Mouse (Mus musculus): ENCODE measurements around the gene Vipr1. TPM values are rescaled to one million over a fixed set of nuclear protein-coding genes. Genes with fewer than 3 reads are reported as not detected.

The Vipr1 gene
- polyA plus RNA-seq, 1 experiment from 2014 or later: 0.17 TPM

DNA sequence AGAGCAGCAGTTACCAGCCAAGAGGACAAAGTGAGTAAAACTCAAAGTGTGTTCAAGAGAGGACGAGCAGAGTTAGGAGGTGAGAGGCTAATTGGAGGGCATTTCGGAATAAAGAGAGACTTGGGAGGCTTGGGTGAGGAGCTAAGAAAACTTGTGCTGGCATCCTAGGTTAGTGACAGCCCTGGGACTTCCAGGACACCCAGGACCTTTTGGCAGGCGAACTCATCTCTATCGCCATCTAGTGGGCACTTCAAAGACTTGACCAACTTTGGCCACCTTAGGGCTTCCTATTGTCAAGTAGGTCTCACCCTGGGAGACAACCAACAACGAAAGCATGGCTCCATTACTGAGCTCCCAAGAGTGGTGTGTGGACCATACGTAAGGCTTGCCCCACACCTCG is 28.8 kb downstream of the Vipr1 start:
- no peaks in the 10 kb centered on the region for H3K36me3 ChIP-seq (ENCODE audit: insufficient read depth, low read length)
- H3K4me1 ChIP-seq (replicated peaks; ENCODE audit: insufficient read depth, low read length): peaks cover 5% of the 10 kb centered on the region
- H3K27me3 ChIP-seq (ENCODE audit: insufficient read depth, low read length): peaks cover 13% of the 10 kb centered on the region
- H3K4me3 ChIP-seq (replicated peaks; ENCODE audit: low read depth, low read length): no peak overlapping the region
- H3K4me2 ChIP-seq (ENCODE audit: low read length): no peak overlapping the region
- H3K27ac ChIP-seq: no peak overlapping the region
- peak; percentile 83 for TF ChIP-seq CTCF (IDR thresholded peaks at IDR 0.05; ENCODE audit: low read depth)
- DNase-seq (ENCODE audit: low spot score) (peak; percentile 83), ATAC-seq (replicated peaks; ENCODE audit: low FRiP score, low read depth) (no peak)
- H3K9ac ChIP-seq (ENCODE audit: low read depth, low read length): no peak overlapping the region
- H3K9me3 ChIP-seq (replicated peaks; ENCODE audit: low read length): no peaks in the 10 kb centered on the region
- 33% methylated on average over 7 of the region's 7 CpGs for WGBS

DNA sequence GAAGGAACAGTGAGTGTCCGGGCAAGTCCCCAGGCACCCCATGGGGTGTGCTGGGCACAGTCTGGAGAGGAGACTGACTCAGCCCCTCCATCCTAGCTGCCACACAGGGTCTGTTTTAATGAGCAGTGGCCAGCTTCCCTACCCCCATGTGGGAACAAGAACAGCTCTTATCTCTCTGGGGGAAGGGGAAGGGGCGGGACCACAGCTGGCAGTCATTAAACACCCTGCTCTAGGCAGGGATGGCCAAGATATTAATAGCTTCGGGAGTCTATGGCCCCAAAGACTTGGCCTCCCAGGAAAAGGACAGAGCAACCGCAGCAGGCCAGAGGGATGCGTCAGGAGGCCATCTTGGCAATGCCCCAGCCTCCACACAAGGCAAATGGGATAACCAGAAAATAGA is 29.8 kb downstream of the Vipr1 start:
- Histone ChIP-seq H3K36me3 (ENCODE audit: insufficient read depth, low read length) (no peaks in the 10 kb centered on the region), H3K4me1 (replicated peaks; ENCODE audit: insufficient read depth, low read length) (peaks cover 5% of the 10 kb centered on the region), H3K27me3 (ENCODE audit: insufficient read depth, low read length) (peaks cover 13% of the 10 kb centered on the region), H3K9ac (ENCODE audit: low read depth, low read length) (no peak overlapping the region), H3K9me3 (replicated peaks; ENCODE audit: low read length) (no peaks in the 10 kb centered on the region), H3K27ac (no peak overlapping the region), H3K4me3 (replicated peaks; ENCODE audit: low read depth, low read length) (no peak overlapping the region), H3K4me2 (ENCODE audit: low read length) (no peak overlapping the region)
- 51% methylated on average over 5 of the region's 5 CpGs for WGBS
- no peak for TF ChIP-seq CTCF (IDR thresholded peaks at IDR 0.05; ENCODE audit: low read depth)
- DNase-seq (ENCODE audit: low spot score): no peak
- no peak for ATAC-seq (replicated peaks; ENCODE audit: low FRiP score, low read depth)

DNA sequence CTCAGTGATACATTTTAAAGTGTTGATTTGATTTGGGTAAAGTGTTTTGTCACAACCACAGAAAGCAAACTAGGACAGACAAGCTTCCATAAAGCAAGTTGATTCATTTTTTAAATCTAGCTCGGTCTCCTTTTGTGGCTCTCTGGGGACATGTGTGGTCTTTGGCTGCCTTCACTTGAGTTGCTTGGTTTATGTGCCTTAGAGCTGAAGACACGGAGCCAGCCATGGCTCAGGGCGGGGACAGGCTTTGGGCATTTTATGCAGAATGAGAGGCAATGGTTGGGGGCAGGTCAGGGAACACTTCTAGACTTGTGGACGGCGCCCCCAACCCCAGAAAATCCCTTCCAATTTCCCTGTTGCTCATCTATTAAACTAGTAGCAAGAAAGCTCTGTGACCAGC is 31.2 kb downstream of the Vipr1 start:
- peaks cover 5% of the 10 kb centered on the region for H3K27me3 ChIP-seq (ENCODE audit: insufficient read depth, low read length)
- ATAC-seq (replicated peaks; ENCODE audit: low FRiP score, low read depth): no peak
- H3K4me3 ChIP-seq (replicated peaks; ENCODE audit: low read depth, low read length): no peak overlapping the region
- no peak for DNase-seq (ENCODE audit: low spot score)
- H3K9me3 ChIP-seq (replicated peaks; ENCODE audit: low read length): no peaks in the 10 kb centered on the region
- no peak overlapping the region for H3K27ac ChIP-seq
- no peak for TF ChIP-seq CTCF (IDR thresholded peaks at IDR 0.05; ENCODE audit: low read depth)
- H3K9ac ChIP-seq (ENCODE audit: low read depth, low read length): no peak overlapping the region
- whole genome bisulfite sequencing: 76% methylated on average over 5 of the region's 5 CpGs
- peaks cover 5% of the 10 kb centered on the region for H3K4me1 ChIP-seq (replicated peaks; ENCODE audit: insufficient read depth, low read length)
- no peaks in the 10 kb centered on the region for H3K36me3 ChIP-seq (ENCODE audit: insufficient read depth, low read length)
- no peak overlapping the region for H3K4me2 ChIP-seq (ENCODE audit: low read length)

DNA sequence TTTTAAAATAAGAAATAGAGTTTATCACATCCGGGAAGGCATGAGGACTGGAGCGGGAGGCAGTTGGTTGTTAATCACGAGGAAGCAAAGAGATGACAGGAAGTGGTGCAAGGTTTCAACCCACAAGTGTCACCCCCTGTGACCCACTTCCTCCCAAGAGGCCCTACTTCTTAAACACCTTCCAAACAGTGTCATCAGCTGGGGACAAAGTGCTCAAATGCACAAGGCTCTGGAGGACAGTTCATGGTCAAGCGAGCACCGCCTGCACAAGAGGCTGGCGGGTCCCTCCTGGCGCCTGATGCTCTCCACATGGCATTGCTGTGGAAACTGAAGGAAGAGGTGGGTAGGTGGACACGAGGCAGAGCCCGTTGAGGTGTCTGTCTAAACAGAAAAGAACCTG is 32.5 kb downstream of the Vipr1 start:
- H3K36me3 ChIP-seq (ENCODE audit: insufficient read depth, low read length): no peaks in the 10 kb centered on the region
- DNase-seq (ENCODE audit: low spot score) (no peak), ATAC-seq (replicated peaks; ENCODE audit: low FRiP score, low read depth) (no peak)
- no peak overlapping the region for H3K4me3 ChIP-seq (replicated peaks; ENCODE audit: low read depth, low read length)
- H3K4me2 ChIP-seq (ENCODE audit: low read length): no peak overlapping the region
- no peak overlapping the region for H3K9ac ChIP-seq (ENCODE audit: low read depth, low read length)
- H3K4me1 ChIP-seq (replicated peaks; ENCODE audit: insufficient read depth, low read length): no peaks in the 10 kb centered on the region; the same call in none of the 2 replicates
- H3K9me3 ChIP-seq (replicated peaks; ENCODE audit: low read length): no peaks in the 10 kb centered on the region
- no peak for TF ChIP-seq CTCF (IDR thresholded peaks at IDR 0.05; ENCODE audit: low read depth)
- H3K27ac ChIP-seq: no peak overlapping the region
- H3K27me3 ChIP-seq (ENCODE audit: insufficient read depth, low read length): no peaks in the 10 kb centered on the region; the same call in 1 of the 2 replicates
- 57% methylated on average over 9 of the region's 9 CpGs for WGBS

DNA sequence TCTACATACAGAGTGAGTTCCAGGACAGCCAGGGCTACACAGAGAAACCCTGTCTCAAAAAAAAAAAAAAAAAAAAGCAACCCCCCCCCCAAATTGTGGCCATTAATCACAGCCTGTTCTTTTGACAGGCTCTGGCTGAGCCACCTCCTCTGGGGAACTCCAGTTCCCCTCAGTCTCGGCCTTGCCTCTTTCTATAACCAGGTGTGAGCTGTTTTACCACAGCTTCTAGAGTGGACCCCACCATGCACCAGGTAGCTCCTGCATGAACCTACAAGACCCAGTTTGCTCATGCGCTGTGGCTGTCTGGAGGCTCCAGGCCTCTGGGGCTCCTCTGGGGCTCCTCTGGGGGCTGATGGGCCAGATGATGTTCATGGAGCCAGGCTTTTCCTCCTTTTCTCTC is 33.0 kb downstream of the Vipr1 start:
- Histone ChIP-seq H3K27ac (no peak overlapping the region), H3K4me3 (replicated peaks; ENCODE audit: low read depth, low read length) (no peak overlapping the region), H3K4me1 (replicated peaks; ENCODE audit: insufficient read depth, low read length) (no peaks in the 10 kb centered on the region; the same call in 1 of the 2 replicates), H3K4me2 (ENCODE audit: low read length) (no peak overlapping the region), H3K36me3 (ENCODE audit: insufficient read depth, low read length) (no peaks in the 10 kb centered on the region), H3K9ac (ENCODE audit: low read depth, low read length) (no peak overlapping the region), H3K9me3 (replicated peaks; ENCODE audit: low read length) (no peaks in the 10 kb centered on the region), H3K27me3 (ENCODE audit: insufficient read depth, low read length) (no peaks in the 10 kb centered on the region; the same call in 1 of the 2 replicates)
- DNase-seq (ENCODE audit: low spot score) (no peak), ATAC-seq (replicated peaks; ENCODE audit: low FRiP score, low read depth) (no peak)
- TF ChIP-seq CTCF (IDR thresholded peaks at IDR 0.05; ENCODE audit: low read depth): no peak
- WGBS: 83% methylated on average over 2 of the region's 2 CpGs

DNA sequence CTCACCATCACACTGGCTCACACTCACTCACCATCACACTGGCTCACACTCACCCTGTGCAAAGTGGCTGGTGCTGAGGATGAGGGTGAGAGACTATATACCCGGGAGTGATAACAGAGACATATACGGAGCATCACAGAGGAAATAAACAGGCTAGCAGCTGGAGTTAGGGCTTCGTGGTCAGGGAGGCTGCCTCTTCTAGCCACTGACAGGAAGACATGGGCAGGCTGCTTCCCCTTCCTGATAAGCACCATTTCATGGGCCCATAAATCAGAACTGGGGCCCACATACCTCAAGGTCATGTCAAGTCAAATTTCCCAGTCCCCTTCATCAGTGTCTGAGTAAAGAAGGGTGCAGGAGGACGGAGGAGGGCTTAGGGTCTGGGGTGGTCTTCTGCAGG is 34.6 kb downstream of the Vipr1 start:
- DNase-seq (ENCODE audit: low spot score) (peak; percentile 23), ATAC-seq (replicated peaks; ENCODE audit: low FRiP score, low read depth) (no peak)
- no peak for TF ChIP-seq CTCF (IDR thresholded peaks at IDR 0.05; ENCODE audit: low read depth)
- Histone ChIP-seq H3K9me3 (replicated peaks; ENCODE audit: low read length) (no peaks in the 10 kb centered on the region), H3K36me3 (ENCODE audit: insufficient read depth, low read length) (no peaks in the 10 kb centered on the region), H3K27ac (no peak overlapping the region), H3K4me1 (replicated peaks; ENCODE audit: insufficient read depth, low read length) (no peaks in the 10 kb centered on the region; the same call in 1 of the 2 replicates), H3K4me3 (replicated peaks; ENCODE audit: low read depth, low read length) (no peak overlapping the region), H3K9ac (ENCODE audit: low read depth, low read length) (no peak overlapping the region), H3K4me2 (ENCODE audit: low read length) (no peak overlapping the region), H3K27me3 (ENCODE audit: insufficient read depth, low read length) (no peaks in the 10 kb centered on the region)
- 38% methylated on average over 4 of the region's 4 CpGs for WGBS

DNA sequence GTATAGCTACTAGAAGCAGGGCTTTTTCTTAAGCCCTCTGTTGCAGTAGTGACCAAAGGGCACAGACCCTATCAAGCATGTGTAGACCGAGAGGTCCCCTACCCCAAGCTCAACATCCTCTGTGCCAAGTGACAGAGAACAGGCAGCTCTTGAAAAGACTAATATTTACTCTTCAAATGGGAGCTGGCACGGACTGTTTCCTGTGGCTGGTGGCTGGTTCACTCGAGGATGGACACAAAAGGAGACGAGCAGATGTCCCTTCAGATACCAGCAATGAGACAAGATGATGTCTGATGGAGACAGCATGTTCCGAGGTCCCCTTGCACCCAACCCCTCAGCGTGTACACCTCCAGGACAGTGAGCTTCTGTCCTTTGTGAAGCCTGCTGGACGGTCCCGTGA is 35.0 kb downstream of the Vipr1 start:
- no peaks in the 10 kb centered on the region for H3K27me3 ChIP-seq (ENCODE audit: insufficient read depth, low read length)
- H3K27ac ChIP-seq: no peak overlapping the region
- no peak for DNase-seq (ENCODE audit: low spot score)
- H3K4me1 ChIP-seq (replicated peaks; ENCODE audit: insufficient read depth, low read length): no peaks in the 10 kb centered on the region
- H3K4me3 ChIP-seq (replicated peaks; ENCODE audit: low read depth, low read length): no peak overlapping the region
- ATAC-seq (replicated peaks; ENCODE audit: low FRiP score, low read depth): no peak
- H3K36me3 ChIP-seq (ENCODE audit: insufficient read depth, low read length): no peaks in the 10 kb centered on the region
- 64% methylated on average over 8 of the region's 8 CpGs for WGBS
- no peak overlapping the region for H3K4me2 ChIP-seq (ENCODE audit: low read length)
- H3K9ac ChIP-seq (ENCODE audit: low read depth, low read length): no peak overlapping the region
- TF ChIP-seq CTCF (IDR thresholded peaks at IDR 0.05; ENCODE audit: low read depth): no peak
- no peaks in the 10 kb centered on the region for H3K9me3 ChIP-seq (replicated peaks; ENCODE audit: low read length)

Data from kidney, postnatal 0 days (tissue).